Mouse (Mus musculus) neural tube, embryonic 12.5 days (tissue): Measurements from ENCODE around the gene Tpra1. TPM values are rescaled to one million over a fixed set of nuclear protein-coding genes. Genes with fewer than 3 reads are reported as not detected.

Experiments
- polyA plus RNA-seq: library from polyadenylated mRNA; unstranded; fragments of >200 nt; fragmentation: Nextera tagmentation; extraction: Ambion mirVana; gene quantifications from 2 replicates; pipeline ENCODE4 v1.2.1, GENCODE M21; 2016

Tpra1 gene
- polyA plus RNA-seq, 1 experiment from 2014 or later, result 61.2 TPM

Other genes starting within 250 kb of the Tpra1 start
- 8.4 and 9.3 TPM in 2 replicates for gene Mgll, start 177.8 kb upstream of the Tpra1 start, polyA plus RNA-seq
- gene Abtb1, start 60.3 kb upstream of the Tpra1 start, polyA plus RNA-seq, result 37.3 and 38.2 TPM in 2 replicates
- gene Podxl2, start 27.2 kb upstream of the Tpra1 start, polyA plus RNA-seq, result 362 and 381 TPM in 2 replicates
- 120 and 127 TPM in 2 replicates for gene Mcm2, start 3.5 kb upstream of the Tpra1 start, polyA plus RNA-seq